ENCODE assay signal across 10 mouse cellular contexts in genomic region chr17:45610144-45610866, GRCm38 (mm10). TPM values are rescaled to one million over a fixed set of nuclear protein-coding genes. Genes with fewer than 3 reads are reported as not detected.
DNase-seq lines count a peak whose midpoint lies in the region; ATAC-seq lines count a peak whose summit lies in the region.
"Had no signal": no experiment of that assay in that cellular context is flagged by ENCODE, and none has a peak within 500 bp of the region (broad histone marks: within the 10 kb centered on the region; RNA-seq: fewer than 3 reads in every experiment).

No protein-coding gene starts in this region.

- H3K9me3 ChIP-seq in hindbrain, embryonic 12.5 days (replicated peaks): no peaks in the 10 kb centered on the region
- no peaks in the 10 kb centered on the region for H3K9me3 ChIP-seq in hindbrain, embryonic 16.5 days (ENCODE audit: control insufficient read depth, low read length)
- H3K9me3 ChIP-seq: G1E had no signal

- no peak for ATAC-seq in hindbrain, embryonic 12.5 days (ENCODE audit: low FRiP score)
- ATAC-seq in hindbrain, embryonic 16.5 days: no peak; the same call in 1 of the 2 replicates

- no peak overlapping the region for H3K4me3 ChIP-seq in hindbrain, embryonic 12.5 days
- no peak overlapping the region for H3K4me3 ChIP-seq in hindbrain, embryonic 16.5 days (ENCODE audit: low read length)

- 39% methylated on average over 5 of the region's 5 CpGs for WGBS in hindbrain, embryonic 12.5 days
- 33% methylated on average over 5 of the region's 5 CpGs for WGBS in hindbrain, embryonic 16.5 days

- no peaks in the 10 kb centered on the region for H3K36me3 ChIP-seq in hindbrain, embryonic 12.5 days
- no peaks in the 10 kb centered on the region for H3K36me3 ChIP-seq in hindbrain, embryonic 16.5 days (ENCODE audit: control insufficient read depth, insufficient read depth, low read length)
- H3K36me3 ChIP-seq: G1E had no signal

- H3K27ac ChIP-seq in hindbrain, embryonic 12.5 days: no peak overlapping the region
- no peak overlapping the region for H3K27ac ChIP-seq in hindbrain, embryonic 16.5 days (ENCODE audit: low read depth, low read length)

- peaks cover 4% of the 10 kb centered on the region; the same call in 1 of the 2 replicates for H3K4me1 ChIP-seq in hindbrain, embryonic 12.5 days
- no peaks in the 10 kb centered on the region for H3K4me1 ChIP-seq in hindbrain, embryonic 16.5 days (ENCODE audit: control insufficient read depth, insufficient read depth, low read depth, low read length)

- H3K9ac ChIP-seq in hindbrain, embryonic 12.5 days: 0 out of 2 replicates have a peak overlapping the region, but pooled peaks have one; percentile 4
- H3K9ac ChIP-seq in hindbrain, embryonic 16.5 days (ENCODE audit: low read depth, low read length): no peak overlapping the region

- intact Hi-C loops in heart, postnatal 25 days (cut with DNase I): no loop called here

- H3K27me3 ChIP-seq in hindbrain, embryonic 12.5 days: 0 out of 2 replicates have a peak, but pooled peaks cover 2% of the 10 kb centered on the region
- H3K27me3 ChIP-seq in hindbrain, embryonic 16.5 days (replicated peaks; ENCODE audit: control insufficient read depth, insufficient read depth, low read length): no peaks in the 10 kb centered on the region

- no peak overlapping the region for H3K4me2 ChIP-seq in hindbrain, embryonic 12.5 days (replicated peaks)
- H3K4me2 ChIP-seq in hindbrain, embryonic 16.5 days (ENCODE audit: low read length): no peak overlapping the region

- peak; percentile 60 for DNase-seq in adipocyte (ENCODE audit: low spot score)
- peak; percentile 54 for DNase-seq in heart, postnatal 25 days (ENCODE audit: low spot score)
- peak; percentile 53 for DNase-seq in lung, postnatal 25 days (ENCODE audit: low spot score)
- no peak for DNase-seq in thymus, postnatal 4 days
- no peak for DNase-seq in thymus, postnatal 14 days
- DNase-seq in cerebellum, adult 11 months: no peak
- DNase-seq: cerebellum, postnatal 36 days had no signal

RNA-seq across cellular contexts. Expression of gene Mymx, which starts 8.4 kb away (rescaled TPM):
- 1.6 and 5.0 TPM in 2 replicates for polyA plus RNA-seq in hindbrain, embryonic 12.5 days (2016; fragmentation: Nextera tagmentation; extraction: Ambion mirVana)
- polyA plus RNA-seq in hindbrain, embryonic 16.5 days (2015; fragmentation: Nextera tagmentation; extraction: Ambion mirVana): 1.2 TPM in 1 of 2 replicates, not detected in the other
- total RNA-seq in heart, postnatal 25 days (2021): not detected
- total RNA-seq: G1E had no signal
- polyA plus RNA-seq: G1E had no signal

RNA-seq across cellular contexts. Expression of gene Slc29a1, which starts 10.9 kb away (rescaled TPM):
- 44.4 and 47.2 TPM in 2 replicates for polyA plus RNA-seq in hindbrain, embryonic 12.5 days (2016; fragmentation: Nextera tagmentation; extraction: Ambion mirVana)
- 55.7 and 56.5 TPM in 2 replicates for polyA plus RNA-seq in hindbrain, embryonic 16.5 days (2015; fragmentation: Nextera tagmentation; extraction: Ambion mirVana)
- 10 to 100 TPM; 77.9 to 78.4 TPM for total RNA-seq in heart, postnatal 25 days (2021)

RNA-seq across cellular contexts. Expression of gene Hsp90ab1, which starts 37.2 kb away (rescaled TPM):
- 1,350 and 1,487 TPM in 2 replicates for polyA plus RNA-seq in hindbrain, embryonic 12.5 days (2016; fragmentation: Nextera tagmentation; extraction: Ambion mirVana)
- 1,542 and 1,571 TPM in 2 replicates for polyA plus RNA-seq in hindbrain, embryonic 16.5 days (2015; fragmentation: Nextera tagmentation; extraction: Ambion mirVana)
- 1,000 to 10,000 TPM; 1,042 to 1,257 TPM for total RNA-seq in heart, postnatal 25 days (2021)

RNA-seq across cellular contexts. Expression of gene Slc35b2, which starts 46.6 kb away (rescaled TPM):
- polyA plus RNA-seq in hindbrain, embryonic 12.5 days (2016; fragmentation: Nextera tagmentation; extraction: Ambion mirVana): 90.6 and 92.4 TPM in 2 replicates
- polyA plus RNA-seq in hindbrain, embryonic 16.5 days (2015; fragmentation: Nextera tagmentation; extraction: Ambion mirVana): 96.2 and 101 TPM in 2 replicates
- total RNA-seq in heart, postnatal 25 days (2021): 10 to 100 TPM; 23.7 to 24.3 TPM

RNA-seq across cellular contexts. Expression of gene Capn11, which starts 48.8 kb away (rescaled TPM):
- polyA plus RNA-seq in hindbrain, embryonic 12.5 days (2016; fragmentation: Nextera tagmentation; extraction: Ambion mirVana): 1.4 and 2.4 TPM in 2 replicates
- 0.75 and 0.79 TPM in 2 replicates for polyA plus RNA-seq in hindbrain, embryonic 16.5 days (2015; fragmentation: Nextera tagmentation; extraction: Ambion mirVana)
- total RNA-seq in heart, postnatal 25 days (2021): not detected
- total RNA-seq: G1E had no signal
- polyA plus RNA-seq: G1E had no signal

Comparison
In these comparisons a context has a peak if more than half of its experiments do, and no peak if none do; other contexts are left out.
1. DNase-seq: peak in adipocyte (single experiment), heart, postnatal 25 days (single experiment) and lung, postnatal 25 days (single experiment); none in thymus, postnatal 4 days (single experiment), thymus, postnatal 14 days (single experiment) and cerebellum, adult 11 months (single experiment).